Mouse (Mus musculus): ENCODE data around the gene Gm20696.

DNA sequence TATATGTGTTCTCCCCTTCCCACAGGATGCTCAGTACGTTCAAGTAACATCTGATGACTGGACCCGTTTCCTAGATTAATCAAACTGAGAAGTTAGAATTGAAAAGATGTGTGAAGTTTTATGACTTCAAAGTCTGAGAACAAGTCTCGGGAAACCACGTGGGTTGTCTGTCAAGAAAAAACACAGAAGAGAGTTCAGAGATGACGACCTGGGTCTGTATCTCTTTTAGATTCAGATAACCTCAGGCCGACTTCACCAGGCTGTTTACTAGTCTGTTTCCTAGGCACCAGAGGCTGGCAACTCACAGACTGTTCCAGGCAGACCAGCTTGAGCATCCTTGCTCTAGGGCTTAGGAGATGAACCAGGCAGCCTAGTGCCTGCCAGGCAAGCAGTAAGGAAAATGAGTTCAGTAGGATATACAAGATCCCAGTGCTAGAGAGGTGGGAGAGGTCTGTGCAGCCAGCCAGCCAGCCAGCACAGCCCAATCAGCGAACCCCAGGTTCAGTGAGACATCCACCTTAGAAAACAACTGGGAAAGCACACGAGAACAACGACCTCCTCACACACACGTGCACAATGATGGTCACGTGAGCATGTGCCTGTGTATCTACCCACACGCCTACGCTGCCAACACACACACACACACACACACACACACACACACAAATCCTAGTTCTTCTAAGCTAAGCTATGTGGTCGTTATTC, 357.0 kb downstream of the Gm20696 start:
- TF ChIP-seq ZNF384 (IDR thresholded peaks at IDR 0.05; ENCODE audit: low read depth, low read length) = no peak
- no peak for TF ChIP-seq MAFK (IDR thresholded peaks at IDR 0.05; ENCODE audit: insufficient read depth, low read depth, low read length)
